12 mouse cellular contexts compared by ENCODE assay signal in the genomic region with DNA sequence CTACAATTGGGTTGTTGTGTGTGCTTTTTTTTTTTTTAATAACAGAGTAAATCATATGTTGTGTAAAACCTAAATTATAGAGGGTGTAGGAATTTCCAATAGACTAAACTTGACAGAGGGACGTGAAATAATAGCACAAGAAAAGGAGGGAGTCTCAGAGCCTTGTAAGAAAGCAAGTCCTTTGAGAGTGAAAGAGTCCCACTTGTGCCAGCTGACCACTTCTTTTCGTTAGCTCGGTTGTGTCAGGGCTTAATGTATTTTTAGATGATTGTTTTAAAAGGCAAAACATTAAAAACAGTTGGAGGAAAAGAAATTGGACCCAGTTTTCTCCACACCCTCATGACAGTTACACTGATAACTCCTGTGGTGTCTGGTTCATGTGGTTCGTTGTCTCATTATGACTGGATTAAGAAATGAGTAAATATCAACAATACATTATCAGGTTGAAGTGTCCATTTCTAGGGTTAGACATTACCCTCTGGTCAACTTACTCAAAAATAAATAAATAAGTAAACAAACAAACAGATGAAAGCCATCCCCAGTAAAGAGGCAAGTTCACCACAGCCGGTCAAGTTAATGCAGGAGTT.
"Had no signal": no experiment of that assay in that cellular context is flagged by ENCODE, and none has a peak within 500 bp of the region (broad histone marks: within the 10 kb centered on the region; RNA-seq: fewer than 3 reads in every experiment).

No protein-coding gene starts in this region.

- H3K36me3 ChIP-seq: kidney, embryonic 15.5 days; liver, embryonic 15.5 days; midbrain, embryonic 13.5 days had no signal

- ATAC-seq: lung, postnatal 0 days; midbrain, embryonic 13.5 days had no signal

- DNase-seq: kidney, adult 18-20 months; kidney, postnatal 14 days; lung, adult 2 months; lung, postnatal 4 days; right cerebral cortex, postnatal 25 days; thymus, adult 2 months; thymus, postnatal 25 days had no signal

- H3K4me2 ChIP-seq: kidney, embryonic 15.5 days; liver, embryonic 11.5 days; liver, embryonic 15.5 days; midbrain, embryonic 13.5 days had no signal

- H3K4me3 ChIP-seq: kidney, embryonic 15.5 days; liver, embryonic 15.5 days; midbrain, embryonic 13.5 days had no signal

- H3K27ac ChIP-seq: kidney, embryonic 15.5 days; liver, embryonic 15.5 days; midbrain, embryonic 13.5 days had no signal

- H3K9me3 ChIP-seq: kidney, embryonic 15.5 days; liver, embryonic 15.5 days; midbrain, embryonic 13.5 days had no signal

- H3K9ac ChIP-seq: kidney, embryonic 15.5 days; liver, embryonic 15.5 days; midbrain, embryonic 13.5 days had no signal

- H3K27me3 ChIP-seq: kidney, embryonic 15.5 days; liver, embryonic 15.5 days; midbrain, embryonic 13.5 days had no signal

- H3K4me1 ChIP-seq: kidney, embryonic 15.5 days; liver, embryonic 15.5 days had no signal
